Mouse (Mus musculus): ENCODE results near the gene Vmn2r59. TPM values are rescaled to one million over a fixed set of nuclear protein-coding genes. Genes with fewer than 3 reads are reported as not detected.
"Not testable (repeated sequence)": the region's sequence is repeated elsewhere in the genome, so short reads cannot be mapped to it uniquely, and the experiment has no call there.

The Vmn2r59 gene
- total RNA-seq (2021), result under 1 TPM in 1 of 2 experiments, not detected in 1; 0.02 TPM
- long read RNA-seq, experiment 1, result 0 reads
- long read RNA-seq, experiment 2, result 0 reads

GRCm38 (mm10) chr7:42058923-42059322 lies at the start of gene Vmn2r59:
Gene Vmn2r59, minus strand, starts transcription at chr7:42059023.
- no peak for DNase-seq

DNA sequence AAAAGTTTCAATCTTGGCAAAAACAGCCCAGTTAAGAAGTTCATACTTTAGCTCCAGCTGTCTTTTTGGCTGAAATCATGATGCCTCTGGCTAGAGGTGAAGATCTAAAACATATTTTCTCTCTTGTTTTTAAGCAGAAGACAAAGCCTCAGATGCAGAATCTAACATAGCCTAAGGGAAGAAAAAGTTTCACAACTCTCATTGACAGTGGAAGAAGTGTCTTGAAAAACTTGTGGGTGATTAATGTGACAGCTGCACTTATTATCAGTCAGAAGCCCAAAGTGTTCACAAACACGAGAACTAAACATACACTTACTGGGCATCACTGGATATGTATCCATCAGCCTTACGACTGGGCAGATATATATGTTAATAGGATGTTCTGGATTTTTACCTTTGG lies 48.6 kb upstream of the Vmn2r59 start, which contains the start of gene Vmn2r60:
Vmn2r60 (plus strand) TSS at position 301 of the 400 bp plus-strand sequence.
- DNase-seq, result no peak

DNA sequence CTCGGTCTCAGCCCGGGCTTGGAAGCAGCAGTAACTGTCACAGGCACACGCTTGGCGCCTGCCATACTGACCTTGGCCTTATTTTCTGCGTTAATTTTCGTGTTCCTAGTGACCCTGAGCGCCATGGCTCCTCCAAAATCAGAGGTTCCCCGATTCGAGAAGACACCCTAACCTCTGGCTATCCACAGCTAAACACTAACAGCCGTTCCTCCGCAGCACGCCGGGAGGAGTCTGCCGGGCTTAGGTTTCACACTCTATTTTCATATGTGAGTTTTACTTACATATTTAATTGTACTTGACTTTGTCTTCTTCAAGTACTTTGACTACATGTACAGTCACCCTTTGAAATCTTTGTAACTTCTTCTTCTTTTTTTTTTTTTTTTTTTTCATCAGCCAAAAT lies 48.2 kb upstream of the Vmn2r59 start:
- not testable (repeated sequence) for DNase-seq

Other genes with a start within 250 kb of the Vmn2r59 start
- not detected for gene Vmn2r58, start 186.3 kb downstream of the Vmn2r59 start, total RNA-seq (2021)
- gene Vmn2r60, start 48.7 kb upstream of the Vmn2r59 start, total RNA-seq (2021), result under 1 TPM in 1 of 2 experiments, not detected in 1; 0.02 TPM
- gene Vmn2r61, start 201.0 kb upstream of the Vmn2r59 start, total RNA-seq (2021), result not detected

Measured in gastrocnemius, postnatal 10 days (tissue).